Mouse (Mus musculus): ENCODE data around the gene Esf1. TPM values are rescaled to one million over a fixed set of nuclear protein-coding genes. Genes with fewer than 3 reads are reported as not detected.
"Not testable (repeated sequence)": the region's sequence is repeated elsewhere in the genome, so short reads cannot be mapped to it uniquely, and the experiment has no call there.

Gene Esf1
- polyA plus RNA-seq, 1 experiment from 2014 or later = 24.8 TPM

DNA sequence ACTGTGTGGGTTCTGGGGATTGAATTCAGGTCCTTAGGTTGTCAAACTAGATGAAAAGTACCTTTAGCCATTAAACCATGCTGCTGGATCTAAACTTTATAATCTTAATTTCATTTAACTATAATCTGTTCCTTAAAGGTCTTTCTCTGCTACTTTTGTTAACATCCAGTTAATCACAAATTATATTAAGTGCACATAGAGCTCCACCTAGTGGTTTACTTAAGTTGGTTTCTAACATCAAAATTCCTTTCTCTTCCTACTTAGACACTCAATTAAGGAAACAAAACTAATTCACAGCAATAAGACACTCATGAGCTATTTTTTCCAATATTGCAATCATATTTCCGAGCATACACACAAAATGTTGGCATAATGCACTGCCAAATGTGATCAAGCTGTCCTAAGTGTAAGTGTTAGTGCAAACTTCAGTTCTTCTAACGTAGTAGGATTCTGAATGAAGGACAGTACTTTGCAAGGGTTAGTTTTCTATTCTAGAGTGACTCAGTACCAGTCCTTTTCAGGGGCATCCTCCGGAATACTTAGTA is 11.1 kb downstream of the Esf1 start:
- Histone ChIP-seq H3K27me3 (no peaks in the 10 kb centered on the region), H3K9me3 (no peaks in the 10 kb centered on the region), H3K4me1 (no peaks in the 10 kb centered on the region), H3K4me2 (no peak overlapping the region), H3K36me3 (peaks cover 43% of the 10 kb centered on the region), H3K27ac (no peak overlapping the region), H3K9ac (no peak overlapping the region), H3K4me3 (no peak overlapping the region)
- no peak for ATAC-seq (ENCODE audit: insufficient number of reproducible peaks, low FRiP score, low TSS enrichment, low read depth)
- WGBS = 78% methylated on average over 3 of the region's 3 CpGs

DNA sequence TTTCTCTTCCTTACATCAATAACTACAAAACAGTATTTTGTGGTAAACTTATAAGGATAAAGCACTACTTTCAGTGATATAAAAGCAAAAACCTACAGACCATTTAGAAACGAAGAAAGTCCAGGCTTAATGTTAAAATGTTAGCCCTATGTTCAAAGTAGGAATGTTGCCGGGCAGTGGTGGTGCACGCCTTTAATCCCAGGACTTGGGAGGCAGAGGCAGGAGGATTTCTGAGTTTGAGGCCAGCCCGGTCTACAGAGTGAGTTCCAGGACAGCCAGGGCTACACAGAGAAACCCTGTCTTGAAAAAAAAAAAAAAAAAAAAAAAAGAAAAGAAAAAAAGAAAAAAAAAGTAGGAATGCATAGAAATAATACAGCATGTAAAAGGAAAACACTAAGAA is 18.6 kb downstream of the Esf1 start, which contains the start of gene Gm17374:
TSS of gene Gm17374 (plus strand) at position 301 of the 400 bp plus-strand sequence.
- H3K9me3 ChIP-seq; H3K4me1 ChIP-seq; H3K9ac ChIP-seq; H3K4me3 ChIP-seq; H3K27me3 ChIP-seq; ATAC-seq (ENCODE audit: insufficient number of reproducible peaks, low FRiP score, low TSS enrichment, low read depth); H3K4me2 ChIP-seq; H3K27ac ChIP-seq: not testable (repeated sequence)
- H3K36me3 ChIP-seq = peaks cover 29% of the 10 kb centered on the region
- WGBS = 88% methylated on average over 4 of the region's 4 CpGs

DNA sequence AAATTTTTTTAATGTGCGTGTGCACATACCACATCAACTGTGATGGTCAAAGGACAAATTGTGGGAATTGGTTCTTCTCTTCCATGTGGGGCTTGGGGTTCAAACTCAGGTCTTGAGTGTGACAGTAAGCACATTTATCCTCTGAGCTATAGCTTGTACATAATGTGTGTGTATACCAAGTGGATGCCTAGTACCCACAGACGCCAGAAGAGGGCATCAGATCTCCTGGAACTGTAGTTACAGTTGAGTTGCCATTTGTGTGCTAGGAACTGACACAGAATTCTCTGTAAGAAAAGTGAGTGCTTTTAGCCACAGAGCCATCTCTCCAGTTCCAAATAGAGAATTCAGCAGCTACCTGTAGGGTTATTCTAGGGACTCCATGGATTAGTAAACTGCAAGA is 44.8 kb downstream of the Esf1 start:
- H3K9ac ChIP-seq = no peak overlapping the region
- 92% methylated on average over 2 of the region's 2 CpGs for WGBS
- ATAC-seq (ENCODE audit: insufficient number of reproducible peaks, low FRiP score, low TSS enrichment, low read depth) = no peak
- H3K4me3 ChIP-seq = no peak overlapping the region
- H3K9me3 ChIP-seq = no peaks in the 10 kb centered on the region
- H3K27me3 ChIP-seq = no peaks in the 10 kb centered on the region
- H3K36me3 ChIP-seq = peaks cover 58% of the 10 kb centered on the region
- H3K4me2 ChIP-seq = no peak overlapping the region
- H3K27ac ChIP-seq = no peak overlapping the region
- no peaks in the 10 kb centered on the region for H3K4me1 ChIP-seq

DNA sequence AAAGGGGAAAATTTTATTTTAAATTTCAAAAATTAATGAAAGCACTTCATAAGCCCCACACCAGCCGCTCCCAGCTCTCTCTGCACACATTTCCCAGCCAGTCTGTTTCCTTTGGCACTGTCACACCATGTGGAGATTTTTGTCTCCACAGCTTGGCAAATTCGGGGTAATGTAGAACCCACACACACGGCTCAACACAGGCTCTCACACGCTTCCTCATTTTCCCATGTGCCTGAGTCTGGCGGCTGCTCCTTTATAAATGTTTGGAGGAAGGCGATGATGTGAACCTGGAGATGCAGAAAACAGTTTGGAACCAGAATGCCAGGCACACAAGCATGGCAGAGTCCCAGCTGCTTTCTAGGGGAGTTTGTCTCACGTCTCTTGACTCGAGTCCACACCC is 56.5 kb downstream of the Esf1 start:
- no peak overlapping the region for H3K27ac ChIP-seq
- no peaks in the 10 kb centered on the region for H3K4me1 ChIP-seq
- no peaks in the 10 kb centered on the region for H3K27me3 ChIP-seq
- H3K36me3 ChIP-seq = peaks cover 4% of the 10 kb centered on the region; the same call in 1 of the 2 replicates
- no peak overlapping the region for H3K9ac ChIP-seq
- ATAC-seq (ENCODE audit: insufficient number of reproducible peaks, low FRiP score, low TSS enrichment, low read depth) = no peak
- WGBS = 71% methylated on average over 8 of the region's 8 CpGs
- H3K4me3 ChIP-seq = no peak overlapping the region
- no peaks in the 10 kb centered on the region for H3K9me3 ChIP-seq
- H3K4me2 ChIP-seq = no peak overlapping the region

DNA sequence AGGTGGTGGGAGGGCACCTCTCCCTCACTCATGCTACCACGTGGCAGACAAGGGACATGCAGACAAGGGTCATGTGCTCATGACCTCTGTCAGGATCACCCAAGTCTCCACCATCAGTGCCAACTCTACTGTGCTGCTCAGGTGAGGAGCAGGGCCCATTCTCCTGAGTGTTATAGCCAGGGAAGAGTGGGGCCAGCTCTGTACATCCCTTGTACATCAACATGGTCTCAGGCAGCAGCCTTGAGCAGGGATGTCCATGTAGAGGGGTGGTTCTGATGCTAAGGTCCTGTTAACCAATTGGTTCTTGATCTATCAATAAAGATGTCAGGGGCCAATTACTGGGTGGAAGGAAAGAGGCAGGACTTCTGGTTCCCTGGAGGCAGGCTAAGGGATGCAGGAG is 61.4 kb downstream of the Esf1 start:
- Histone ChIP-seq H3K4me3 (no peak overlapping the region), H3K4me2 (no peak overlapping the region), H3K9me3 (no peaks in the 10 kb centered on the region), H3K9ac (no peak overlapping the region), H3K27me3 (no peaks in the 10 kb centered on the region), H3K4me1 (no peaks in the 10 kb centered on the region), H3K36me3 (no peaks in the 10 kb centered on the region), H3K27ac (no peak overlapping the region)
- ATAC-seq (ENCODE audit: insufficient number of reproducible peaks, low FRiP score, low TSS enrichment, low read depth) = no peak
- 56% methylated on average over 1 of the region's 1 CpGs for WGBS

DNA sequence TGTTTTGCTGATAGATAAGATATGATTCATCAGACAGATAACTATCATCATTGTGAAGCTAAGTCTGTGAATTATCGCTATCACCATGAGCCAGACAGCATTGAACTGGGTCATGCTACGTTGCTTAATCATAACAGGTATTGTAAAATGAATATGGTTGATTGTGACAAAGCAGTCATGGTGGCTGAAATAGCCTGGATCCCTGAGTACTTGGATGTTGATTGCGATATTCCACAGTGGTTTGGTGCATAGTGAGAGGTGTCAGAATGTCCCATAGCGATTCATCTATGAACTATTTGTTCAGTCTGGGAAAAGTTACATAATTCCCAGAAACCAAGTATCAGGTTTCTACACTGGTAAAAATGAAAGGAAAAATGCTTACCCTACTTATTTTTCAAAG is 62.7 kb downstream of the Esf1 start:
- H3K27me3 ChIP-seq = no peaks in the 10 kb centered on the region
- H3K4me3 ChIP-seq = no peak overlapping the region
- 78% methylated on average over 4 of the region's 4 CpGs for WGBS
- no peaks in the 10 kb centered on the region for H3K36me3 ChIP-seq
- no peak overlapping the region for H3K9ac ChIP-seq
- H3K9me3 ChIP-seq = no peaks in the 10 kb centered on the region
- H3K27ac ChIP-seq = no peak overlapping the region
- no peak for ATAC-seq (ENCODE audit: insufficient number of reproducible peaks, low FRiP score, low TSS enrichment, low read depth)
- H3K4me1 ChIP-seq = no peaks in the 10 kb centered on the region
- no peak overlapping the region for H3K4me2 ChIP-seq

DNA sequence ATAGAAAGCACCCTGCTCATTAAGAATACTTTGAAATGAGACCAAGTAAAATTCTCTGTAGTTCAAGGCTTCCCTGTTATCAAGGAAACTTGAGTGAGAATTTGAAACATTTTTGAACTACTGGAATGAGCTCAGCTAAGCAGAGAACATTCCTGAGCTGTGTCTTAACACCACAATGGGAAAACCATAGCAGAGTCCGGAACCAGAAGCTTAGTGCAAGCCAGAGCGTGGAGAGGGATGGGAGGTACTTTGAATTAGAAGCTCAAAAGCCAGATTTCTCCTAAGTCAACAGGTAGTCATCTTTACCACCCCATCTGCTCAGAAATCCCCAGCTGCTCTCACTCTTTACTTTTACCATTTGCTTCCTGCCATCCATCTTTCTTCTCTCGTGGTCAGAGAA is 65.4 kb downstream of the Esf1 start:
- no peaks in the 10 kb centered on the region for H3K4me1 ChIP-seq
- no peak overlapping the region for H3K9ac ChIP-seq
- H3K27ac ChIP-seq = no peak overlapping the region
- WGBS = 58% methylated on average over 3 of the region's 3 CpGs
- H3K36me3 ChIP-seq = no peaks in the 10 kb centered on the region
- no peaks in the 10 kb centered on the region for H3K9me3 ChIP-seq
- no peaks in the 10 kb centered on the region for H3K27me3 ChIP-seq
- no peak overlapping the region for H3K4me2 ChIP-seq
- ATAC-seq (ENCODE audit: insufficient number of reproducible peaks, low FRiP score, low TSS enrichment, low read depth) = no peak
- no peak overlapping the region for H3K4me3 ChIP-seq

DNA sequence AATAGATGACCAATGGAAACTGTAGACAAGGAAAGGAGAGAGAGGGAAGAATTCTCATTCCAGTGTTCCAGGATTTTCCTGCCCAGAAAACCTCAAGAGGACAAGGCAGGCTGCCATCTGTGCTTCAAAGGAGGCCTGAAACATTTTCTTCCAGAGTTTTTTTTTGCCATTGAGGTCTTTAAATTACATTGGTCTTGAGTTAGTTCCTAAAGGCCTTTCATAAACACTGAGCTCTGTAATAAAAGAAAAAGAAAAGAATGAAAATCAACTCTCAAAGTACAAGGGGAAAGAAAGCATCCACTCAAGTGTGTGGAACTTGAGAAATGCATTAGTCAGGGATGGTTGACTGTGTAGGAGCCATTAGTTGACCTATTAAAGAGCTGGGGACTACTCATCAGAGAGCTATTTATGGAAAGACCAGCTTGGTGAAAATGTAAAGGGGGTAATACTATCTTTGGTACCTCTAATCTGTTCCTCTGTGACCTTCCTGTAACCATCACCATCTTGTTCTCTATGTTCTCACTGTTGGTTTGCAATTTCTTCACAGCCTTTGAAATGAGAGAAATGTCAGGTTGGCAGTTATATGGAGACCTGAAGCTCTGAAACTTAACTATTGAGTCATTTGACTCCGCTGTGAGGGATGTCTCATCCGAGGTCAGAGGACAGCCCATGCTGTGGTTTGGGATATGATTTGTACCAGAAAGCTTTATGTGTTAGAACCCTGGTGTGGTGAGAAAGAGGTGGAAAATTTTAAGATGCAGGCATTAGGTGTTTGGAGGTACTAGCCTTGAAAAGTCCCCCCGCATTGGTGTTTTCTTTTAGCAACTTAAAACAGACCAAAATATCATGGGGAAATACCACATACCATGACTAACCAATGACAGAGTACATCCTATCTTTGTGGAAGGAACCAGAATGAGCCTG is 69.6 kb downstream of the Esf1 start:
- no peak overlapping the region for H3K9ac ChIP-seq
- H3K4me1 ChIP-seq = no peaks in the 10 kb centered on the region
- no peak for ATAC-seq (ENCODE audit: insufficient number of reproducible peaks, low FRiP score, low TSS enrichment, low read depth)
- no peaks in the 10 kb centered on the region for H3K36me3 ChIP-seq
- no peak overlapping the region for H3K4me3 ChIP-seq
- no peaks in the 10 kb centered on the region for H3K27me3 ChIP-seq
- H3K9me3 ChIP-seq = no peaks in the 10 kb centered on the region
- no peak overlapping the region for H3K27ac ChIP-seq
- no peak overlapping the region for H3K4me2 ChIP-seq
- 86% methylated on average over 3 of the region's 3 CpGs for WGBS

DNA sequence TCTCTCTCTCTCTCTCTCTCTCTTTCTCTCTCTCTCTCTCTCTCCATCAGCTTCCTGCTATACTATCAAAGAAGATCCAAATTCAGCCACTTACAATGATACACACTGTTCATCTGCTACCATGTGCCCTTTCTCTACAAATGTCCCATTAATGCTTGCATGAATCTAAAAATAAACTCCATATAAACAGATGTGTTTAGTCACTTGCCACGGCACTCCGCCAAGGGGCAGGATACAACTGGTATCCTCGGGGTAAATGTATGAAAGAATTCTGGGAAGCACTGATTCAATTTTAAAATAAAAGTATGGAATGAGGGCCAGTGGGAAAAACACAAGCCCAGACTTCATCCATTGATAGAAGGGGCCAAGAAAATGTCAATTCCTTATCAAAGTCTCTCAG is 70.4 kb downstream of the Esf1 start:
- 71% methylated on average over 3 of the region's 3 CpGs for WGBS
- no peaks in the 10 kb centered on the region for H3K36me3 ChIP-seq
- no peak overlapping the region for H3K4me3 ChIP-seq
- H3K27ac ChIP-seq = no peak overlapping the region
- H3K4me1 ChIP-seq = no peaks in the 10 kb centered on the region
- no peak overlapping the region for H3K9ac ChIP-seq
- no peaks in the 10 kb centered on the region for H3K27me3 ChIP-seq
- H3K9me3 ChIP-seq = no peaks in the 10 kb centered on the region
- H3K4me2 ChIP-seq = no peak overlapping the region
- no peak for ATAC-seq (ENCODE audit: insufficient number of reproducible peaks, low FRiP score, low TSS enrichment, low read depth)

DNA sequence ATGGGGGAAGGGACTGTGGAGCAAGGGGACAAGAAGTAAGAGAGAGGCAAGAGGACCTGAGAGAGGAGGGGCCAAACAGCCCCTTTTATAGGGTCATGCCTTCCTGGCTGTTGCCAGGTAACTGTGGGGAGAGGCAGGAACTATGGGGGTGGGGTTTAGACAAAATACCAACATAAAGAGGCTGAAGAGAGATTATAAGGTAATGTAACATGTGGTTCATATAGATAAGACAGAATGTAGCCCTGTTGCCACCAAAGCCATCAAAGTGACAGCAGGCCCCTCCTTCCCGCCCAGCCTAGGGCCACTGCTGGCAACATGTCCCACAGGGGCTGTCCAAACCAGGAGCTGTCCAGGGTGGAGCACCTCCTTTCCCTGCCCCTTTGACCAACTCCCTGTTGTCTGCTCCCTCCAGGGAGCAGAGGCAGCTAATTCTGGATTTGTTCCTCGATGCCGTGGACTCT is 73.2 kb downstream of the Esf1 start:
- Histone ChIP-seq H3K9me3 (no peaks in the 10 kb centered on the region), H3K27me3 (no peaks in the 10 kb centered on the region), H3K4me3 (no peak overlapping the region), H3K4me1 (no peaks in the 10 kb centered on the region), H3K36me3 (no peaks in the 10 kb centered on the region), H3K9ac (no peak overlapping the region), H3K27ac (no peak overlapping the region), H3K4me2 (no peak overlapping the region)
- no peak for ATAC-seq (ENCODE audit: insufficient number of reproducible peaks, low FRiP score, low TSS enrichment, low read depth)
- WGBS = 68% methylated on average over 3 of the region's 3 CpGs

DNA sequence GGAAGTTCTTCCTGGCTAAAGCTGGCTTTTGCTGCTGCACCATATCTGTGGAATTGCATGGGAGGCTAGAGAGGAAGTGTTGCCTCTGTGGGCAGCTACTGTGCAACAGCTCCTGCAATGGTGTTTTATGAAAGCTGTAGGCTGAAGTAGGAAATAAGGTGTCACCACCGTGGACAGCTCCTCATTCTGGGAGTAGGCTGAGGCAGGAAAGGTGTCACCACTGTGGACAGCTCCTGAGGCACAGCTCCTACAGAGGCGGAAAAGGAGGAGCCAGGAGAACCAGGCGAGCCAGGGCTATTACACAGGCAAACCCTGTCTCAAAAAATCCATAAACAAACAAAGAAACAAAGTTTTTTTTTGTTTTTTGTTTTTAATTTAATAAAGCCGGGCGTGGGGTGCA is 74.3 kb downstream of the Esf1 start:
- H3K36me3 ChIP-seq = no peaks in the 10 kb centered on the region
- no peak overlapping the region for H3K9ac ChIP-seq
- no peak overlapping the region for H3K4me2 ChIP-seq
- H3K4me1 ChIP-seq = no peaks in the 10 kb centered on the region
- H3K4me3 ChIP-seq = no peak overlapping the region
- no peaks in the 10 kb centered on the region for H3K27me3 ChIP-seq
- no peak overlapping the region for H3K27ac ChIP-seq
- no peak for ATAC-seq (ENCODE audit: insufficient number of reproducible peaks, low FRiP score, low TSS enrichment, low read depth)
- WGBS = 90% methylated on average over 5 of the region's 5 CpGs
- no peaks in the 10 kb centered on the region for H3K9me3 ChIP-seq

DNA sequence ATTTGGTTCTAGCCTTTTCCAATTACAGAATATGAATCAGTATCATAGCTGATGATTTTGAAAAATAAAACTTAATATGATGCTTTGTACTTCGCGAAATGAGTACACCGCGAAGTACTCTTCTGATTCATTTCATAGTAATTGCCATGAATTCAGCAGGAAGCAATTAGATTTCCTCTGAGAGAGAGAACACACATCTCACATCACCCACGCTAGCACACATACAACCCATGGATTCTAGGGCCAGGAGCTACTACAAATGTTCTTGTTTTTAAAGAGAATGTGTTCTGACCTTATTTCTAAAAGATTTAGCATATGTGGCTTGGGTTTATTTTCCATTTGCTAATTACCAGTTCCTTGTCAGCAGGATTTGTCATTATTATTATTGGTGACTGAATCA is 76.9 kb downstream of the Esf1 start:
- H3K4me1 ChIP-seq = no peaks in the 10 kb centered on the region
- H3K9ac ChIP-seq = no peak overlapping the region
- H3K27me3 ChIP-seq = no peaks in the 10 kb centered on the region
- no peaks in the 10 kb centered on the region for H3K36me3 ChIP-seq
- WGBS = 94% methylated on average over 5 of the region's 5 CpGs
- H3K4me3 ChIP-seq = no peak overlapping the region
- ATAC-seq (ENCODE audit: insufficient number of reproducible peaks, low FRiP score, low TSS enrichment, low read depth) = no peak
- no peak overlapping the region for H3K4me2 ChIP-seq
- no peak overlapping the region for H3K27ac ChIP-seq
- H3K9me3 ChIP-seq = no peaks in the 10 kb centered on the region
